Mouse (Mus musculus) hindbrain, embryonic 16.5 days (tissue): ENCODE results near the gene Gm9903. TPM values are rescaled to one million over a fixed set of nuclear protein-coding genes. Genes with fewer than 3 reads are reported as not detected.
A peak's percentile ranks its signal among the peaks of the same experiment; 100 is the strongest.

Source experiments
- ATAC-seq: fragments of 200-750 bp; cut with Nextera tagmentation; 2 replicates; pipeline ENCODE4 v1.8.0; 2017; ENCODE audit warnings: moderate TSS enrichment, moderate library complexity
- H3K27ac ChIP-seq: fragments of 300-500 bp; sonication (generic); 2 replicates; pipeline ENCODE4 v1.5.1; 2014; ENCODE audit warnings: low read depth, mild to moderate bottlenecking, control low read depth, low read length, moderate library complexity
- H3K27me3 ChIP-seq: fragments of 300-500 bp; sonication (generic); replicated peaks from 2 replicates; pipeline ENCODE4 v1.6.1; 2014; ENCODE audit warnings: low read length; ENCODE audit not compliant: control insufficient read depth, insufficient read depth
- H3K36me3 ChIP-seq: fragments of 300-500 bp; sonication (generic); 2 replicates; pipeline ENCODE4 v1.6.1; 2014; ENCODE audit warnings: mild to moderate bottlenecking, low read length, moderate library complexity, mixed read lengths; ENCODE audit not compliant: control insufficient read depth, insufficient read depth
- H3K4me1 ChIP-seq: fragments of 300-500 bp; sonication (generic); 2 replicates; pipeline ENCODE4 v1.6.1; 2014; ENCODE audit warnings: low read depth, low read length; ENCODE audit not compliant: control insufficient read depth, insufficient read depth
- H3K4me2 ChIP-seq: fragments of 300-500 bp; sonication (generic); 2 replicates; pipeline ENCODE4 v1.6.1; 2014; ENCODE audit warnings: mild to moderate bottlenecking, low read length, control low read depth, moderate library complexity
- H3K4me3 ChIP-seq: fragments of 300-500 bp; sonication (generic); 2 replicates; pipeline ENCODE4 v1.5.1; 2014; ENCODE audit warnings: mild to moderate bottlenecking, low read length, control low read depth, moderate library complexity
- H3K9ac ChIP-seq: fragments of 300-500 bp; sonication (generic); 2 replicates; pipeline ENCODE4 v1.6.1; 2014; ENCODE audit warnings: low read depth, mild to moderate bottlenecking, control low read depth, low read length, moderate library complexity
- H3K9me3 ChIP-seq: fragments of 300-500 bp; sonication (generic); 2 replicates; pipeline ENCODE4 v1.6.1; 2014; ENCODE audit warnings: mild to moderate bottlenecking, low read length, moderate library complexity; ENCODE audit not compliant: control insufficient read depth
- WGBS: fragments of 180-500 bp; shearing (Covaris S2); extraction: QIAGEN DNeasy Blood & Tissue Kit; methylation state at CpG from one replicate; pipeline ENCODE4 v1.1.7; 2014; 5-methylcytosine and 5-hydroxymethylcytosine counted together
- polyA plus RNA-seq: library from polyadenylated mRNA; unstranded; fragments of >200 nt; fragmentation: Nextera tagmentation; extraction: Ambion mirVana; gene quantifications from 2 replicates; pipeline ENCODE4 v1.2.1, GENCODE M21; 2015

Gm9903 gene
- 0.45 and 0.92 TPM in 2 replicates for polyA plus RNA-seq

DNA sequence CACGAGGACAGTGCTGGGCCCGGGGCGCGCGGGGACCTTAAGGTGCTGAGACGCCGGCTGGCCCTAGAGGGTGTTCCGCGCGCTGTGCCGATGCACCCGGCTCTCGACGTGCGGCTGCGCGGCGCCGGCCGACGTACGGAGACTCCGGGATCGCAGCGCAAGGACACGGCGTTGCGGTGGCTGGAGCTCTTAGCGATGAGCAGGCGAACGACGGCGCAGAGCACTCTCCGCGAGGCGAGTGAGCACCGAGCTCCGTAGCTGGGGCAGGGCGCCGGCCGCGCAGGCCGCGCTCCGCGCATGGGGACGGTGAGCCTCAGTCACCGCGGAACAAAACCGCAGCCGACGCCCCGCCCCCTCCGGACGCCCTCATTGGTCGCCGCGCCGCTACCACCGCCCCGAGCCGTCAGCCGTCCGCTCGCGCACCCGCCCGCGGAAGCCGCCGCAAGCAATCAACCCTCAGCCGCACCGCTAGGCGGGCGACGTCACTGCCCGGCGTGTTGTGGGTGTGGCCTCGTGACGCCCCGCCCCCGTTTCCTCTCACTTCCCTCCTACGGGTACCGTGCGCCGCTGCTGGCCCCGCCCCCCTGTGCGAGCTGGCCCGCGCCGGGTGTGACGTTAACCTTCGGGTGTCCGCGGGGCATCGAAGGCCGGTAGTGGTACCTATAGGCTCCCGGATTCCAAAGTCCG, at the start of gene Gm9903, which contains the start of gene Fam53a:
Gene Gm9903 (plus strand): TSS at position 625 of the 687 bp plus-strand sequence.
Gene Fam53a (minus strand): TSS at position 335 of the 687 bp plus-strand sequence.
- Histone ChIP-seq H3K4me2 (peak within 1 kb of the TSS; percentile 66), H3K4me3 (peak within 1 kb of the TSS; percentile 77), H3K9me3 (no peaks in the 10 kb centered on the region), H3K27ac (peak within 1 kb of the TSS; percentile 82), H3K27me3 (no peaks in the 10 kb centered on the region), H3K4me1 (peaks cover 15% of the 10 kb centered on the region), H3K36me3 (no peaks in the 10 kb centered on the region), H3K9ac (peak within 1 kb of the TSS; percentile 80)
- WGBS: 0% methylated on average over 50 of the region's 99 CpGs
- ATAC-seq: peak; percentile 96

DNA sequence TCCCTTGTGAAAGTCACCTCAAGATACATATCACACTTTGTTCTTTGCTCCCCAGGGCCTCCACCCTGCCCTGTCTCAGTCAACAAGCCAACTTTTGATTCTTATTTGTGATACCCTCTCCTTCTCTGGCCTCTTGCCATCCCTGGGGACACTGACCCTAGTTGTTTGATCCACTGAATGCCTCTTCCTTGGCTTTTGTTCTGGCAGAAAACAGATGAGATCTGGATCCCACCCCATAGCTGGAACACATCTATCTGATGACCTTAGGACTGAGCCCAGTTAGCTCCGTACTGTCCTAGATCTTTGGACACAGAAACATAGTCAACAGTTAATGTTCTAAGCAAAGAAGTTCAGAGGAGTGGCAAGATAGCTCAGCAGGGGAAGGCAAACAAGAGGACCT, 49.4 kb upstream of the Gm9903 start:
- ATAC-seq: no peak
- no peak overlapping the region for H3K9ac ChIP-seq
- no peak overlapping the region for H3K4me3 ChIP-seq
- H3K9me3 ChIP-seq: no peaks in the 10 kb centered on the region
- H3K4me1 ChIP-seq: no peaks in the 10 kb centered on the region
- no peaks in the 10 kb centered on the region for H3K36me3 ChIP-seq
- no peak overlapping the region for H3K27ac ChIP-seq
- H3K27me3 ChIP-seq: no peaks in the 10 kb centered on the region
- H3K4me2 ChIP-seq: no peak overlapping the region
- WGBS: 72% methylated on average over 1 of the region's 1 CpGs

DNA sequence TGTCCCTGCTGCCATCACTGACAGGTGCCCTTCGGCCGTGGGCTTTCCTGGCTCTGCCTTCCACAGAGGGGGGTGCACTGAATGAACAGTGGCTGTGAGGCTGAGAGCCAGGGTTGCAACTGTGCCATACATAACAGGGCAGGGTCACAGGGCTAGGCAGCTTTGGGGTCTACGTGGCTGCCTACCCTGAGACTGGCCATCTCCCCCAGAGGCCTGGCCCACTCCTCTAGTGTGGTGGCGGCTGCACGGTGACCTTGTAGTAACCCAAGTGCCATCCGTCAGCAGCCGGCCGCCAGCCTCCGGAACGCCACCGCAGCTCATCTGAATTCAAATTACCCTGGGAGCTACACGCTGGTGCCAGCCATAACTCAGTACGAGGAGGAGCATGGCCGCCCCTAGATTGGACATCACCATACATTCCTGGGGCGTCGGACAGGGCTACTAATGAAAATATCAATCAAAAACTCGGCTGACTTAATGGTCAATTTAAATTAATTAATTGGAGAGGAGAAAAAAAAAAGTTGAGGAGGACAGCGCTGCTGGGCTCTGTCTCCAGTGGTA, 42.1 kb upstream of the Gm9903 start:
- peaks cover 9% of the 10 kb centered on the region for H3K4me1 ChIP-seq
- no peak overlapping the region for H3K9ac ChIP-seq
- 40% methylated on average over 18 of the region's 18 CpGs for WGBS
- H3K4me2 ChIP-seq: no peak overlapping the region; the same call in 1 of the 2 replicates
- no peaks in the 10 kb centered on the region for H3K9me3 ChIP-seq
- H3K4me3 ChIP-seq: no peak overlapping the region
- no peaks in the 10 kb centered on the region for H3K36me3 ChIP-seq
- H3K27me3 ChIP-seq: peaks cover 2% of the 10 kb centered on the region; the same call in 1 of the 2 replicates
- H3K27ac ChIP-seq: no peak overlapping the region
- 0 out of 2 replicates have a peak, but pooled peaks have one; percentile 31 for ATAC-seq

DNA sequence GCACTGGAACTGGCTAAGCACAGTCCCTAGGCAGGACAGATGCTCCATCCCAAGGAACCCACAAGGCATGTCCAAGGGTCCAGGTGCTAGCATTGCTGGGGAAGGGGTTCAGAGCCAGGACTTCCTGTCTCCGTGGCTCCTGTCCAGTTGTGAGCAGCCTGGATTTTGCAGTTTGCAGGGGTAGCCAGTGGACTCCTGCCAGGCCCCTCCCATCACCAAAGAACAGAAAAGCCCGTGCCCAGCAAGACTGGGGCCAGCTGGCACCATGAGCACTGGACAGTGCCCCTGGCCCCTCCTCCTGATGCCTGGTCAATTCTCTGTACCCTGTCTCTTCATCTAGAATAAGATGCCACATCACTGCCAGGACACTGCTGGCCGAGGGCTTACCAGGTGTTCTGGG, 41.7 kb upstream of the Gm9903 start:
- ATAC-seq: peak; percentile 45; the same call in 1 of the 2 replicates
- H3K36me3 ChIP-seq: no peaks in the 10 kb centered on the region
- H3K9me3 ChIP-seq: no peaks in the 10 kb centered on the region
- H3K27ac ChIP-seq: no peak overlapping the region
- H3K9ac ChIP-seq: no peak overlapping the region
- 54% methylated on average over 3 of the region's 3 CpGs for WGBS
- H3K4me3 ChIP-seq: no peak overlapping the region
- no peak overlapping the region for H3K4me2 ChIP-seq
- peaks cover 9% of the 10 kb centered on the region for H3K4me1 ChIP-seq
- H3K27me3 ChIP-seq: peaks cover 2% of the 10 kb centered on the region; the same call in 1 of the 2 replicates

DNA sequence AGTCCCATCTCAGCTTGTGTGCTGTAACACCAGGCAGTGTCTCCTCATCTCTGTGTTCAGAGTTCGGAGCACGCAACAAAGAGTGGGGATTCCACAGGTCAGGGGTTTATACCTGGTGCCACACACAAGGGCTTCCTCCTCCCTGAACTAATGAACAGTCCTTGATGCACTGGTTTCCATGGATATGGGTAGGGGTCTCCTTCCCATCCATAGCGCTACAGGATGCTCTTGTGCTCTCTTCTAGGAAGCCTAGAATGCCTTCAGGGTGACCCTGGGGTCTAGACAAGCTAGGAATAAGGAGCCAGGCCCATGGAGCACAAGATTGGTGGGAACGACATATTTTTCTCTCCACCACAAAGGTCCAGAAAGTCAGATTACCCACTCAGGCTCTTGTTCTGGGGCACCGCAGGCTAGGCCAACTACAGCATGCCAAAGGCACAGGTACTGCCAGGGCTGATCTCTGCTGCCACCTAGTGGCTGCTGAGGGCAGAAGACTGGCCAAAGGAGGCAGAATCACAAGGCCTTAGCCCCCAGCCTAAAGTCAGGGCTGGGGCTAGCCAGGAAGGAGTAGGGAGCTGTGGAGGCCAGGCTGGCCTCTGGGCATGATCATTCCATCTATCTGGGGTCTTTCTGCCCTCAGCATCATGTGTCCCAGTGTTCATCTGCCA, 40.4 kb upstream of the Gm9903 start:
- no peak overlapping the region for H3K9ac ChIP-seq
- peak; percentile 77 for ATAC-seq

DNA sequence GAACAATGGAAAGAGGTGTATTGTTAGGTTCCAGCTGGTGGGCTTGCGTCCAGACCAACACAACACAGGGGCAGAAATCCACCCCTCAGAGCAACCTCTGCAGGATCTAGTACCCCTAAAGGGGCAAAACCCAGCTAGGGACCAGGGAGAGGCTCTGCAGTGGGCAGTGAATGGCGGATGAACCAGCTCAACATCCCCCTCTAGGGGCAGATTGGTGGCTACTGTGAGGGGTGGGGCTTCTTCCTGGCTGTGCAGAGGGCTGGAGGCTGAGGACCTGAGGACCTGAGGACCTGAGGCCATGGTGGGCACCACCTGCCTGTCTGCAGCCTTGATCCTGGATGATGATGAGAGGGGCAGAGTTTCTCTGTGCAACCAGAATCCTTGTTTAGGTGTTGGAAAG, 36.1 kb upstream of the Gm9903 start:
- Histone ChIP-seq H3K4me2 (no peak overlapping the region), H3K36me3 (no peaks in the 10 kb centered on the region), H3K27ac (no peak overlapping the region), H3K4me3 (no peak overlapping the region), H3K4me1 (no peaks in the 10 kb centered on the region), H3K9ac (no peak overlapping the region), H3K27me3 (peaks cover 2% of the 10 kb centered on the region; the same call in 1 of the 2 replicates), H3K9me3 (no peaks in the 10 kb centered on the region)
- WGBS: 32% methylated on average over 2 of the region's 2 CpGs
- ATAC-seq: no peak

More for the DNA sequence above, 40.4 kb upstream of the Gm9903 start:
- 65% methylated on average over 5 of the region's 5 CpGs for WGBS
- Histone ChIP-seq H3K4me2 (no peak overlapping the region), H3K4me3 (no peak overlapping the region), H3K27ac (no peak overlapping the region), H3K36me3 (no peaks in the 10 kb centered on the region), H3K4me1 (peaks cover 9% of the 10 kb centered on the region), H3K9me3 (no peaks in the 10 kb centered on the region), H3K27me3 (peaks cover 2% of the 10 kb centered on the region; the same call in 1 of the 2 replicates)

DNA sequence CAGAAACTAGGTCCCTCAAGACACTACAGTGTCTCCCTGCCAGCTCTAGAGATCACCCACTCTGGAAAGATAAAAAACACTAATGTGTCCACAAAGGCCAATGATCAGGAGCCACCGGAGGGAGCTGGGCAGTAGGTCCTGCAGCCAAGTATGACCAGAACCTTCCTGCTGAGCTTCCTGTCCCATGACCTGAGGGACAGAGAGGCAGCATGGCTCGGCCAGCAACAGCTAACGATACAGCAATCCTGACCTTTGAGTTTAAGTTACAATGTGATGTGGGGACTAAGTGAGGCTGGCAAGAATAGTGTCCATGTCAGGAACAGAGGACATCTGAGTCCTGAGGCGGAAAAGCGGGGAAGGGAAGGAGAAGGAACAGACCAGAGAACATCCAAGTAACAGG, 24.4 kb upstream of the Gm9903 start:
- 78% methylated on average over 5 of the region's 5 CpGs for WGBS
- no peaks in the 10 kb centered on the region for H3K4me1 ChIP-seq
- H3K9me3 ChIP-seq: no peaks in the 10 kb centered on the region
- no peak overlapping the region for H3K4me2 ChIP-seq
- no peaks in the 10 kb centered on the region for H3K27me3 ChIP-seq
- no peak for ATAC-seq
- H3K36me3 ChIP-seq: 0 out of 2 replicates have a peak, but pooled peaks cover 6% of the 10 kb centered on the region
- H3K27ac ChIP-seq: no peak overlapping the region
- no peak overlapping the region for H3K4me3 ChIP-seq
- H3K9ac ChIP-seq: no peak overlapping the region

DNA sequence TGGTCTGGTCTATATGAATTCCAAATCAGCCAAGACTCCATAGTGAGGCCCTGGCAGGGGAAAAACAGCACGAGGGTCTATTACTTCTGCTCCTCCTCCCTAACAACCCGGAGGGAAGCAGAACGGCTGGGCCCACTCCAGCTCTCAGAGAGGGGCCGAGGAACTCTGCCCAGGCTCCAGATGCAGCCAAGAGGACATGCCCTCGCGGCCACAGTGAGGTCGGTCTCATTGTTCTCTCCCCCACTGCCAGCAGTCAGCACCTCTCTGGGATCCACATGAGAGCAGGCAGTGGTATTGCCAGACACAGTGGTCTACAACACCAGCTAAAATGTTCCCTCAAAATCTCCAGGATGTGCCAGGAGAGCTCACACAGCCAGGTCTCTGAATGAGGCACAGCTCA, 23.1 kb upstream of the Gm9903 start:
- no peaks in the 10 kb centered on the region for H3K27me3 ChIP-seq
- no peak overlapping the region for H3K27ac ChIP-seq
- WGBS: 76% methylated on average over 7 of the region's 7 CpGs
- H3K4me2 ChIP-seq: no peak overlapping the region
- H3K4me3 ChIP-seq: no peak overlapping the region
- no peaks in the 10 kb centered on the region for H3K4me1 ChIP-seq
- ATAC-seq: peak; percentile 61; the same call in 1 of the 2 replicates
- H3K36me3 ChIP-seq: 0 out of 2 replicates have a peak, but pooled peaks cover 6% of the 10 kb centered on the region
- H3K9me3 ChIP-seq: no peaks in the 10 kb centered on the region
- no peak overlapping the region for H3K9ac ChIP-seq

DNA sequence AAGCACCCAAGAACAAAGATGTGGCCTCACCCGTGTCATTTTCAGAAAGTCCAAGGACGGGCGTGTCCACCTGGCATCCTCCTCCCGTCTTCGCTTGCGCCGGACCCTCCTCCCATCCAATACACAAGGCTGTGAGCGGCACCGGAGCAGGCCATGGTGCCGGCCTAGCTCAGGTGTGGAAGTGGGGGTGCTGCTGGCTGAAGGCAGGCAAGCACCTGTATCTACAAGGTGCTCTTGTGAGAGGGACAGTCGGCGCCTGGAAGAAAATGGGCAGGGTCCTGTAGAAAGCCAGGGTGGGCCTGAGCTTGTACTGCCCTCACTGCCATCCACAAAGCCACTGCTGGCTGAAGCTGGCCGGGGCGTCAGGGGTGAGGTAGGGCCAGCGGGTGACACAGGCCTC, 22.3 kb upstream of the Gm9903 start:
- no peaks in the 10 kb centered on the region for H3K9me3 ChIP-seq
- 98% methylated on average over 15 of the region's 15 CpGs for WGBS
- ATAC-seq: no peak

More for the DNA sequence above, 22.3 kb upstream of the Gm9903 start:
- H3K27ac ChIP-seq: no peak overlapping the region
- no peak overlapping the region for H3K4me2 ChIP-seq
- H3K27me3 ChIP-seq: no peaks in the 10 kb centered on the region
- no peaks in the 10 kb centered on the region for H3K4me1 ChIP-seq
- H3K36me3 ChIP-seq: 0 out of 2 replicates have a peak, but pooled peaks cover 6% of the 10 kb centered on the region
- H3K9ac ChIP-seq: no peak overlapping the region
- H3K4me3 ChIP-seq: no peak overlapping the region
